Mouse (Mus musculus): ENCODE data around the gene Megf9. TPM values are rescaled to one million over a fixed set of nuclear protein-coding genes. Genes with fewer than 3 reads are reported as not detected.

Gene Megf9
- polyA plus RNA-seq, 1 experiment: 2.6 TPM

DNA sequence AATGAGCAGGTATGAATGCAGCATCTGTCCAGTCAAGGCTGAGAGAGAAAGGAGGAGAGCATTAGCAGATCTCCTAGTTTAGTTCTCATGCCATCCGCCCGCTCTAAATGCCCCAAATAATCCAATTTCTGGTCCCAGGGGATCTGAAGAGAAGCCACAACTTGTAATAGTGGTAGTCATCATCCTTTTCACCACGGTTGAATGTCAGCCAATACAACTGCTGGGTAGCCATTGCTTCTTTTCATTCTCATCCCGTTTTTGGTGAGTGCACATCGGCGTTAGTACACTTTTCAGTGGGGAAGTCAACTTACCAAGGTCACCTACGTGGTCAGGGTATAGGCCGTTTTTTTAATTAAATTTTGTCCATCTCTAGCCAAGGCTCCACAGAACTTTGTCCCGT is 125.3 kb downstream of the Megf9 start:
- peaks cover 32% of the 10 kb centered on the region for H3K79me2 ChIP-seq (ENCODE audit: control insufficient read depth, insufficient read depth)
- H3K36me3 ChIP-seq (ENCODE audit: control insufficient read depth, insufficient read depth): no peaks in the 10 kb centered on the region
- peak overlapping the region; percentile 12 for H3ac ChIP-seq (ENCODE audit: control insufficient read depth, insufficient read length)
- H3K27me3 ChIP-seq (ENCODE audit: control insufficient read depth, insufficient read depth, insufficient read length): no peaks in the 10 kb centered on the region
- peak overlapping the region; percentile 79 for H3K4me3 ChIP-seq
- H3K4me2 ChIP-seq (ENCODE audit: low read depth): peak overlapping the region; percentile 87
- TF ChIP-seq TCF3 (IDR thresholded peaks at IDR 0.05; ENCODE audit: insufficient read length, low read depth): no peak
- TF ChIP-seq MYOD1 (IDR thresholded peaks at IDR 0.05; ENCODE audit: control insufficient read depth in 1 of 3, insufficient read length in 2 of 3, low read depth in 2 of 3): no peak
- TF ChIP-seq MYOG (IDR thresholded peaks at IDR 0.05; ENCODE audit: control insufficient read depth in 1 of 3, insufficient read depth in 1 of 3, insufficient read length in 2 of 3, low read depth in 2 of 3): no peak
- TF ChIP-seq REST (IDR thresholded peaks at IDR 0.05; ENCODE audit: insufficient read depth, insufficient read length): no peak
- TF ChIP-seq TCF12 (IDR thresholded peaks at IDR 0.05; ENCODE audit: insufficient read depth, poor library complexity, severe bottlenecking): no peak
- TF ChIP-seq E2F4 (IDR thresholded peaks at IDR 0.05; ENCODE audit: insufficient read depth): no peak
- TF ChIP-seq MAX (IDR thresholded peaks at IDR 0.05; ENCODE audit: low read depth): no peak
- TF ChIP-seq POLR2A (IDR thresholded peaks at IDR 0.05; ENCODE audit: insufficient read length, low read depth): no peak
- no peak for TF ChIP-seq SRF (IDR thresholded peaks at IDR 0.05; ENCODE audit: control insufficient read depth, insufficient read length, low read depth)
- TF ChIP-seq POLR2AphosphoS2 (IDR thresholded peaks at IDR 0.05; ENCODE audit: insufficient read length, low read depth): no peak
- TF ChIP-seq USF1 (IDR thresholded peaks at IDR 0.05; ENCODE audit: low read depth): no peak
- no peak for TF ChIP-seq CEBPB (IDR thresholded peaks at IDR 0.05; ENCODE audit: insufficient read depth, poor library complexity, severe bottlenecking)

DNA sequence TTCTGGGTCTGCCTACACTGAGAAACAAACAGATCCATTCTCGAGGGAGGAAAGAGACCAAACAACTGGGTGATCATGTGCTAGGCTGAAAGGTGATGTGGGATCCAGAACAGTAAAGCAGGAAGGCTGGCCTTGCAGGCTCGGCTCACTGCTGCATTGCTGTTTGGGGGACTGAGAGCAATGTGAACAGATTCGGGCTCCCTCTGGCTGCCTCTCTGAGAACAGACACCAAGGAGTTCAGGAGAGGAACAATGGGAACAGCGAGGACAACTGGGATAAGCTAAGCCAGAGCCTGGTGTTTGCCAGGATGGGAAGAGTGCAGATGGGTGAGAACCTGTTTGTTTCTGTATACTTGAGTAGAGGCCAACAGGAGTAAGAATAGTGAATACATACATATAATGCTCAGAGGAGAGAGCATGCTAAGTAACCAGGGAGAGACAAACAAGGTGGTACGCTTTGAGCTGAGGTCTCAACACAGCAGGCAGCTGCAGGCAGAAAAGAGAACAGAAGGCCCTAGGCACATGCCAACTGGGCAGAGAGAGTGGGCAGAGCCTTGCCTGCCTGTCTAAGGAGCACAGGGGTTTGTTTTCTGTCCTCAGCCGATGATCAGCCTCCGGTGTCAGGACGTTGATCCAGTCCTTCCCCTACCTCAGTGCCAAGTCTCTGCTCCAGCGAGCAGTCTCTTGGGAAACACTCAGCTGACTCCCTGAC is 132.5 kb downstream of the Megf9 start:
- Histone ChIP-seq H3ac (ENCODE audit: control insufficient read depth, insufficient read length) (no peak overlapping the region), H3K4me3 (no peak overlapping the region), H3K27me3 (ENCODE audit: control insufficient read depth, insufficient read depth, insufficient read length) (no peaks in the 10 kb centered on the region), H3K79me2 (ENCODE audit: control insufficient read depth, insufficient read depth) (peaks cover 13% of the 10 kb centered on the region), H3K36me3 (ENCODE audit: control insufficient read depth, insufficient read depth) (peaks cover 30% of the 10 kb centered on the region), H3K4me2 (ENCODE audit: low read depth) (no peak overlapping the region)
- no peak for TF ChIP-seq MYOG (IDR thresholded peaks at IDR 0.05; ENCODE audit: control insufficient read depth in 1 of 3, insufficient read depth in 1 of 3, insufficient read length in 2 of 3, low read depth in 2 of 3)
- TF ChIP-seq TCF12 (IDR thresholded peaks at IDR 0.05; ENCODE audit: insufficient read depth, poor library complexity, severe bottlenecking): no peak
- no peak for TF ChIP-seq REST (IDR thresholded peaks at IDR 0.05; ENCODE audit: insufficient read depth, insufficient read length)
- TF ChIP-seq POLR2AphosphoS2 (IDR thresholded peaks at IDR 0.05; ENCODE audit: insufficient read length, low read depth): no peak
- TF ChIP-seq E2F4 (IDR thresholded peaks at IDR 0.05; ENCODE audit: insufficient read depth): no peak
- no peak for TF ChIP-seq MYOD1 (IDR thresholded peaks at IDR 0.05; ENCODE audit: control insufficient read depth in 1 of 3, insufficient read length in 2 of 3, low read depth in 2 of 3)
- no peak for TF ChIP-seq USF1 (IDR thresholded peaks at IDR 0.05; ENCODE audit: low read depth)
- TF ChIP-seq CEBPB (IDR thresholded peaks at IDR 0.05; ENCODE audit: insufficient read depth, poor library complexity, severe bottlenecking): no peak
- TF ChIP-seq MAX (IDR thresholded peaks at IDR 0.05; ENCODE audit: low read depth): no peak

DNA sequence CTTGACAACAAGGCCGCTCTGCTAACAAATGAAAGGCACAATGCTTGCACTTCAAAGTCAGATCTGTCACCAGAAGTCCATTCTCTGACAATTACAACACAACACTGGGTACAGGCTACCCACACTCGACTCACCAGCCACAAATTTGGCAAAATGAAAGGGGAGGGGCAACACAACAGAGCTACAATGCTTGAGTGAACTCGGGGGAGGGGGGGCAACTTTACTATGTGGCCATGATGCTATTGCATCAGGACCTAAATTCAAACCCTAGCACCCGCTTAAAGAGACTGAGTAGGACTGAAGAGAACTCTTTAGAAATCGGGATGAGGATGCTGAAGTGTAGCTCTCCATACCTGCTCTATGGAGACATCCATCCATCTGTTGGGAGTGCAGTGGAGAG is 135.3 kb downstream of the Megf9 start:
- no peak overlapping the region for H3ac ChIP-seq (ENCODE audit: control insufficient read depth, insufficient read length)
- no peak for TF ChIP-seq SRF (IDR thresholded peaks at IDR 0.05; ENCODE audit: control insufficient read depth, insufficient read length, low read depth)
- TF ChIP-seq MYOG (IDR thresholded peaks at IDR 0.05; ENCODE audit: control insufficient read depth in 1 of 3, insufficient read depth in 1 of 3, insufficient read length in 2 of 3, low read depth in 2 of 3): no peak
- TF ChIP-seq TCF3 (IDR thresholded peaks at IDR 0.05; ENCODE audit: insufficient read length, low read depth): no peak
- no peak for TF ChIP-seq E2F4 (IDR thresholded peaks at IDR 0.05; ENCODE audit: insufficient read depth)
- TF ChIP-seq USF1 (IDR thresholded peaks at IDR 0.05; ENCODE audit: low read depth): no peak
- TF ChIP-seq POLR2A (IDR thresholded peaks at IDR 0.05; ENCODE audit: insufficient read length, low read depth): no peak
- no peak for TF ChIP-seq POLR2AphosphoS2 (IDR thresholded peaks at IDR 0.05; ENCODE audit: insufficient read length, low read depth)
- TF ChIP-seq MYOD1 (IDR thresholded peaks at IDR 0.05; ENCODE audit: control insufficient read depth in 1 of 3, insufficient read length in 2 of 3, low read depth in 2 of 3): no peak
- no peak for TF ChIP-seq REST (IDR thresholded peaks at IDR 0.05; ENCODE audit: insufficient read depth, insufficient read length)
- no peak for TF ChIP-seq CEBPB (IDR thresholded peaks at IDR 0.05; ENCODE audit: insufficient read depth, poor library complexity, severe bottlenecking)
- no peak for TF ChIP-seq TCF12 (IDR thresholded peaks at IDR 0.05; ENCODE audit: insufficient read depth, poor library complexity, severe bottlenecking)
- TF ChIP-seq MAX (IDR thresholded peaks at IDR 0.05; ENCODE audit: low read depth): no peak
- H3K27me3 ChIP-seq (ENCODE audit: control insufficient read depth, insufficient read depth, insufficient read length): no peaks in the 10 kb centered on the region
- no peak overlapping the region for H3K4me3 ChIP-seq
- H3K4me2 ChIP-seq (ENCODE audit: low read depth): no peak overlapping the region
- H3K79me2 ChIP-seq (ENCODE audit: control insufficient read depth, insufficient read depth): peaks cover 14% of the 10 kb centered on the region
- peaks cover 30% of the 10 kb centered on the region for H3K36me3 ChIP-seq (ENCODE audit: control insufficient read depth, insufficient read depth)

DNA sequence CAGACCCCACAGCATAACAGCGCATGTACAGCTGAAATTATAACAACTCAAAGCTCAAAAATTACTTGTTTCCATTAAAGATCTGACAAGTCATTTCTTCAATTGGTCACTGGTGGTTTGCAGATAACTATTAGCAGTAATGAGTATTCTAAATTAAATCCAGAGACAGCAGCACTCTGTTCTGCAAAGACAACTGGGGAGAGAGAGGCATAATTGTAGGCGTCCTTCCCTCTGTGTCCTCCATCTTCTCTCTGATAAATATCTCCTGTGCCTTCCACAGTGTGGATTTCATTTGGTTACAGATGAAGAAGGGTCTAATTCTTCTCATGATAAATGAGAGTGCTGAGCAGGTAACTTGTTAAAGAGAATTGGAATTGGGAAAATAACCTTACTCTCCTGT is 135.7 kb downstream of the Megf9 start:
- no peaks in the 10 kb centered on the region for H3K27me3 ChIP-seq (ENCODE audit: control insufficient read depth, insufficient read depth, insufficient read length)
- TF ChIP-seq SRF (IDR thresholded peaks at IDR 0.05; ENCODE audit: control insufficient read depth, insufficient read length, low read depth) (no peak), MYOG (IDR thresholded peaks at IDR 0.05; ENCODE audit: control insufficient read depth in 1 of 3, insufficient read depth in 1 of 3, insufficient read length in 2 of 3, low read depth in 2 of 3) (no peak), USF1 (IDR thresholded peaks at IDR 0.05; ENCODE audit: low read depth) (no peak), CEBPB (IDR thresholded peaks at IDR 0.05; ENCODE audit: insufficient read depth, poor library complexity, severe bottlenecking) (no peak)
- peaks cover 13% of the 10 kb centered on the region for H3K79me2 ChIP-seq (ENCODE audit: control insufficient read depth, insufficient read depth)
- no peak overlapping the region for H3ac ChIP-seq (ENCODE audit: control insufficient read depth, insufficient read length)
- H3K36me3 ChIP-seq (ENCODE audit: control insufficient read depth, insufficient read depth): peaks cover 30% of the 10 kb centered on the region
- H3K4me2 ChIP-seq (ENCODE audit: low read depth): no peak overlapping the region
- H3K4me3 ChIP-seq: no peak overlapping the region

All from myocyte (in vitro differentiated cells).